ENCODE assay signal across 9 mouse cellular contexts in genomic region chr10:127674794-127675522, GRCm38 (mm10). TPM values are rescaled to one million over a fixed set of nuclear protein-coding genes. Genes with fewer than 3 reads are reported as not detected.
DNase-seq lines count a peak whose midpoint lies in the region; ATAC-seq and TF ChIP-seq lines count a peak whose summit lies in the region.
"Had no signal": no experiment of that assay in that cellular context is flagged by ENCODE, and none has a peak within 500 bp of the region (broad histone marks: within the 10 kb centered on the region; RNA-seq: fewer than 3 reads in every experiment).

No protein-coding gene starts in this region.

- TF ChIP-seq POLR2A in bone marrow, adult 2 months (IDR thresholded peaks at IDR 0.05; ENCODE audit: borderline replicate concordance, control insufficient read depth, low read depth, low read length) = no peak
- no peak for TF ChIP-seq POLR2A in embryonic fibroblast, embryonic 13.5 days (IDR thresholded peaks at IDR 0.05; ENCODE audit: low read depth, low read length)

- no peak for DNase-seq in G1E (ENCODE audit: low spot score)
- peak; percentile 96 for DNase-seq in layer of hippocampus, adult 9-11 months
- peak; percentile 82 to 94 for DNase-seq in lung, postnatal 4 days
- peak; percentile 96 for DNase-seq in right cerebral cortex, adult 2 months (ENCODE audit: low spot score in 2 of 2)
- DNase-seq in yolk sac, embryonic 10.5 days (ENCODE audit: low spot score) = peak; percentile 38

- H3K27ac ChIP-seq in bone marrow, adult 2 months (ENCODE audit: control insufficient read depth, insufficient read depth, low read depth, low read length, poor library complexity) = no peak overlapping the region
- H3K27ac ChIP-seq in embryonic fibroblast, embryonic 13.5 days (ENCODE audit: insufficient read depth, low read length) = peak overlapping the region; percentile 27
- H3K27ac ChIP-seq in heart, embryonic 14.5 days (replicated peaks in 1 of 2; ENCODE audit: control insufficient read depth in 1 of 2, insufficient read depth in 1 of 2, low read depth in 2 of 2, low read length in 2 of 2) = peak overlapping the region in 1 of 2 experiments; percentile 46; a peak in 1 of 4 replicates
- H3K27ac ChIP-seq: neural tube, embryonic 12.5 days had no signal

- peaks cover 15% of the 10 kb centered on the region for H3K36me3 ChIP-seq in G1E (replicated peaks)
- H3K36me3 ChIP-seq in heart, embryonic 14.5 days (ENCODE audit: control insufficient read depth, insufficient read depth, low read length) = no peaks in the 10 kb centered on the region
- H3K36me3 ChIP-seq: neural tube, embryonic 12.5 days had no signal

- WGBS in bone marrow, adult 2 months = 82% methylated on average over 8 of the region's 8 CpGs
- WGBS in heart, embryonic 14.5 days = 71% methylated on average over 8 of the region's 8 CpGs

- no peak overlapping the region for H3K9ac ChIP-seq in heart, embryonic 14.5 days (ENCODE audit: low read length)
- H3K9ac ChIP-seq: neural tube, embryonic 12.5 days had no signal

- H3K9me3 ChIP-seq in G1E (replicated peaks) = peaks cover 3% of the 10 kb centered on the region; the same call in 1 of the 2 replicates
- no peaks in the 10 kb centered on the region for H3K9me3 ChIP-seq in heart, embryonic 14.5 days (ENCODE audit: control insufficient read depth, low read length)
- H3K9me3 ChIP-seq: neural tube, embryonic 12.5 days had no signal

- peaks cover 50% of the 10 kb centered on the region for H3K4me1 ChIP-seq in G1E (ENCODE audit: insufficient read depth, low read depth, low read length)
- H3K4me1 ChIP-seq in bone marrow, adult 2 months (ENCODE audit: control insufficient read depth, insufficient read depth, low read length) = no peaks in the 10 kb centered on the region
- H3K4me1 ChIP-seq in embryonic fibroblast, embryonic 13.5 days (ENCODE audit: control insufficient read depth, insufficient read depth, low read length) = no peaks in the 10 kb centered on the region
- peaks cover 0 to 7% of the 10 kb centered on the region in 2 experiments; a peak in 1 of 4 replicates for H3K4me1 ChIP-seq in heart, embryonic 14.5 days (ENCODE audit: control insufficient read depth in 2 of 2, insufficient read depth in 2 of 2, low read length in 2 of 2)

- 0 out of 2 replicates have a peak overlapping the region, but pooled peaks have one; percentile 1 for H3K4me2 ChIP-seq in heart, embryonic 14.5 days (ENCODE audit: low read length)
- H3K4me2 ChIP-seq: neural tube, embryonic 12.5 days had no signal

- H3K27me3 ChIP-seq in G1E (ENCODE audit: insufficient read depth, low read length) = no peaks in the 10 kb centered on the region
- no peaks in the 10 kb centered on the region for H3K27me3 ChIP-seq in heart, embryonic 14.5 days (ENCODE audit: control insufficient read depth, insufficient read depth, low read length)
- H3K27me3 ChIP-seq: neural tube, embryonic 12.5 days had no signal

- ATAC-seq in G1E (ENCODE audit: extremely low read depth, insufficient number of reproducible peaks, low FRiP score, poor library complexity, severe bottlenecking) = peak; percentile 55
- no peak for ATAC-seq in heart, embryonic 14.5 days (ENCODE audit: insufficient number of reproducible peaks, insufficient read depth, low FRiP score, low read depth)

- H3K4me3 ChIP-seq in G1E (ENCODE audit: low read depth, low read length) = no peak overlapping the region
- H3K4me3 ChIP-seq in bone marrow, adult 2 months (replicated peaks; ENCODE audit: control insufficient read depth, low read depth, low read length) = no peak overlapping the region
- H3K4me3 ChIP-seq in embryonic fibroblast, embryonic 13.5 days (ENCODE audit: insufficient read depth, low read length) = no peak overlapping the region
- no peak overlapping the region for H3K4me3 ChIP-seq in heart, embryonic 14.5 days (ENCODE audit: control insufficient read depth in 1 of 2, insufficient read depth in 1 of 2, low read depth in 1 of 2, low read length in 2 of 2)
- H3K4me3 ChIP-seq: neural tube, embryonic 12.5 days had no signal

- TF ChIP-seq CTCF in G1E (IDR thresholded peaks at IDR 0.05; ENCODE audit: low read depth, low read length) = peak; percentile 100
- peak; percentile 81 for TF ChIP-seq CTCF in bone marrow, adult 2 months (IDR thresholded peaks at IDR 0.05; ENCODE audit: control insufficient read depth, insufficient read depth, low read length)
- TF ChIP-seq CTCF in embryonic fibroblast, embryonic 13.5 days (IDR thresholded peaks at IDR 0.05; ENCODE audit: borderline replicate concordance, insufficient read depth, low read length) = peak; percentile 34; the same call in 1 of the 2 replicates

RNA-seq across cellular contexts. Expression of gene Nab2, which starts 6.6 kb away (rescaled TPM):
- total RNA-seq in G1E (2014; fragmentation: Nextera tagmentation) (28.6 and 31.6 TPM in 2 replicates), G1E (2017) (41.0 and 41.8 TPM in 2 replicates)
- polyA plus RNA-seq in G1E (2012) = 92.3 and 106 TPM in 2 replicates
- 3.3 and 4.0 TPM in 2 replicates for polyA plus RNA-seq in bone marrow, adult 2 months (2011; ENCODE audit: insufficient read depth, insufficient read length, low replicate concordance, missing spikeins)
- polyA plus RNA-seq in embryonic fibroblast, embryonic 13.5 days (2011; ENCODE audit: insufficient read length, low read depth, missing spikeins) = 69.7 and 77.8 TPM in 2 replicates
- 6.4 and 9.0 TPM in 2 replicates for polyA plus RNA-seq in heart, embryonic 14.5 days (2014; fragmentation: Nextera tagmentation; extraction: Ambion mirVana)

RNA-seq across cellular contexts. Expression of gene Nemp1, which starts 8.3 kb away (rescaled TPM):
- total RNA-seq in G1E (2014; fragmentation: Nextera tagmentation) (41.9 and 57.6 TPM in 2 replicates), G1E (2017) (36.2 and 40.4 TPM in 2 replicates)
- 5.5 and 5.6 TPM in 2 replicates for polyA plus RNA-seq in G1E (2012)
- polyA plus RNA-seq in bone marrow, adult 2 months (2011; ENCODE audit: insufficient read depth, insufficient read length, low replicate concordance, missing spikeins) = 6.7 and 7.3 TPM in 2 replicates
- 8.5 and 10.6 TPM in 2 replicates for polyA plus RNA-seq in embryonic fibroblast, embryonic 13.5 days (2011; ENCODE audit: insufficient read length, low read depth, missing spikeins)
- 8.8 and 11.8 TPM in 2 replicates for polyA plus RNA-seq in heart, embryonic 14.5 days (2014; fragmentation: Nextera tagmentation; extraction: Ambion mirVana)

RNA-seq across cellular contexts. Expression of gene Myo1a, which starts 30.0 kb away (rescaled TPM):
- 0.23 and 3.1 TPM in 2 replicates for total RNA-seq in G1E (2014; fragmentation: Nextera tagmentation)
- total RNA-seq in G1E (2017) = 0.16 and 0.23 TPM in 2 replicates
- polyA plus RNA-seq in G1E (2012) = 0.09 TPM in 1 of 2 replicates, not detected in the other
- polyA plus RNA-seq in bone marrow, adult 2 months (2011; ENCODE audit: insufficient read depth, insufficient read length, low replicate concordance, missing spikeins) = 1.4 and 1.7 TPM in 2 replicates
- 0.51 TPM in 1 of 2 replicates, not detected in the other for polyA plus RNA-seq in embryonic fibroblast, embryonic 13.5 days (2011; ENCODE audit: insufficient read length, low read depth, missing spikeins)
- polyA plus RNA-seq in heart, embryonic 14.5 days (2014; fragmentation: Nextera tagmentation; extraction: Ambion mirVana) = 0.12 TPM in 1 of 2 replicates, not detected in the other

RNA-seq across cellular contexts. Expression of gene Stat6, which starts 32.2 kb away (rescaled TPM):
- total RNA-seq in G1E (2014; fragmentation: Nextera tagmentation) = 44.0 and 55.0 TPM in 2 replicates
- 84.0 and 90.5 TPM in 2 replicates for total RNA-seq in G1E (2017)
- 65.5 and 69.5 TPM in 2 replicates for polyA plus RNA-seq in G1E (2012)
- 31.6 and 60.1 TPM in 2 replicates for polyA plus RNA-seq in bone marrow, adult 2 months (2011; ENCODE audit: insufficient read depth, insufficient read length, low replicate concordance, missing spikeins)
- polyA plus RNA-seq in embryonic fibroblast, embryonic 13.5 days (2011; ENCODE audit: insufficient read length, low read depth, missing spikeins) = 55.1 and 55.8 TPM in 2 replicates
- polyA plus RNA-seq in heart, embryonic 14.5 days (2014; fragmentation: Nextera tagmentation; extraction: Ambion mirVana) = 25.2 and 25.7 TPM in 2 replicates

RNA-seq across cellular contexts. Expression of gene Tac2, which starts 49.3 kb away (rescaled TPM):
- total RNA-seq in G1E (2014; fragmentation: Nextera tagmentation) = not detected in 2 replicates
- not detected in 2 replicates for total RNA-seq in G1E (2017)
- polyA plus RNA-seq in G1E (2012) = not detected in 2 replicates
- polyA plus RNA-seq in bone marrow, adult 2 months (2011; ENCODE audit: insufficient read depth, insufficient read length, low replicate concordance, missing spikeins) = 8.4 and 13.8 TPM in 2 replicates
- polyA plus RNA-seq in embryonic fibroblast, embryonic 13.5 days (2011; ENCODE audit: insufficient read length, low read depth, missing spikeins) = not detected in 2 replicates
- polyA plus RNA-seq in heart, embryonic 14.5 days (2014; fragmentation: Nextera tagmentation; extraction: Ambion mirVana) = 1.3 TPM in 1 of 2 replicates, not detected in the other

Comparison
In these comparisons a context has a peak if more than half of its experiments do, and no peak if none do; other contexts are left out.
1. CTCF ChIP-seq: peak in every context shown above with its lines; median percentile 100 in G1E; 81 in bone marrow, adult 2 months; 34 in embryonic fibroblast, embryonic 13.5 days.